Mouse (Mus musculus): ENCODE data around the gene Wdr66.

The Wdr66 gene

DNA sequence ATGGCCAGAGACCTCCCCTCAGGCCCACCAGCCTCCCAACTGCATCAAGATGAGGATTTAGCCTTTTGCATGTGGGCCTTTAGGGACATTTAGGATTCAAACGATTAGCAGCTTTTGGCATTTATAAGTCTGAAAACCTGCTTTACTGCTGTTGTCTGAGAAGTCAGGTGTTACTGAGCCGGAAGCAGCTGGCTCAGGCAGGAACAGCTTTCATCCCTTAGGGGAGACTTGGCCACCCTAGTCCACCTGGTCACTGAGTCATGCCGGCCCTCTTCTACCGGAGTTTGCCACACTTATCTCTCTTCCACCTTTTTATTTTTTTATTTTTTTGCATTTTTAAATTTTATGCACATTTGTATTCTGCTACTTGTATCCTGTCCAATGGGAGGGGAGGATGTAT is 105.4 kb downstream of the Wdr66 start:
- no peak for DNase-seq (ENCODE audit: low read depth)

GRCm38 (mm10) chr5:123359431-123359830 is 107.5 kb downstream of the Wdr66 start:
- no peak for DNase-seq (ENCODE audit: low read depth)

GRCm38 (mm10) chr5:123362911-123363310 is 111.0 kb downstream of the Wdr66 start:
- DNase-seq (ENCODE audit: low read depth) = no peak

DNA sequence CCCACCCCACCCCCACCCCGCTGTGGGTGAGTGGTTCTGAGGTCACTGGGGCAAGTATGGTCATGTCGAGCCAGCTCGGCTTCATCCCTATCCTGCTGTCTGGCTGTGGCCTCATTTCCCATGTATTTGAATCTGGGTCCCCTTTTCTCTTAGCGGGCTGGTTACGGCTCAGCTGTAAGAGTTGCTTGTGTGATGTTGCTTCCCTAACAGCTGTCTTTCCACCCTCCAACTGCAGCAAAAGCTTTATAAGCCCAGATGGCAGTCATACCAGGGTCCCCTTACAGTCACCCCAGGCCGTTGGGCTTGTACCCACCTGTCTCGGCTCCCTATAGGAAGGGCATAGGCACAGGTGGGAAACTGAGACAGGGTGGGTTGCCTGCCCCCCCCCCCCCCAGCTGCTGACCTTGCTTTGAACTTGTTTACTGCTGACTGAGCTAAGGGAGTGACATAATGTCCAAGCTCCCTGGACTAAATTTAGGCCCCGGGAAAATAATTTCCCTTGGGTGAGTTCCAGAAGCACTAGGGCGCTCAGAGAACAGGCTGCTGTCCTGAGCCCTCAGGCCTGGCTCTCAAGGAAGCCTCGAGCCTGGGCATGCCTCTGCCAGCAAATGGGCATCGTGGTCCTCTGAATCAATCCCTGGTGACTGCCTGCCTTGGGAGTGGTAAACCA is 112.5 kb downstream of the Wdr66 start:
- no peak for DNase-seq (ENCODE audit: low read depth)

DNA sequence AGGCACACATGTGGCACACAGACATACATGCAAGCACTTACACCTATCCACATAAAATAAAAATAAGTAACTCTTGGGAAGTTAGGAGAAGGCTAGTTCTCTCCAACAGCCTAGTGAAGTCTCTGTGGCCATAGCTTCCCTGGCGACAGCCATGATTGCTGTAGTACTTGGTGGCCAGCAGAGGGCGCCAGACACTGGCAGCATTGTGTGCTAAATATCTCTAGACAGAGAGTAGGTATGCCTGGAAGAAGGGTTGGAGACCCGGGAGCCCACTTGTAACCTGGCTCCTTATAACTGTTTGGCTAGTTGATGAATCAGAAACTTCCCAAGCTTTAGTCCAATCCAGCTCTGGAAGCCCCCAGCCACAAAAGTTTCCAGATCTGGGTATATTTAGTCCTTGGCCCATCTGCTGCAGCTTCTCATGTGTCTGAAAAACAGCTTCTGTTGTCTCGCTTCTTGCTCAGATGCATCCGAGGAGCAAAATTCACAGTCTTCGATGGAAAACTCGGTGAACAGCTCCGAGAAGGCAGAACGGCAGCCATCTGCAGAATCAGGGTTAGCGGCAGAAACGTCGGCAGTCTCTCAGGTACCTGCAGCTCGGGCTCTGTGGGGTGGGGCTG is 117.1 kb downstream of the Wdr66 start:
- peak; percentile 69 for DNase-seq (ENCODE audit: low read depth)

DNA sequence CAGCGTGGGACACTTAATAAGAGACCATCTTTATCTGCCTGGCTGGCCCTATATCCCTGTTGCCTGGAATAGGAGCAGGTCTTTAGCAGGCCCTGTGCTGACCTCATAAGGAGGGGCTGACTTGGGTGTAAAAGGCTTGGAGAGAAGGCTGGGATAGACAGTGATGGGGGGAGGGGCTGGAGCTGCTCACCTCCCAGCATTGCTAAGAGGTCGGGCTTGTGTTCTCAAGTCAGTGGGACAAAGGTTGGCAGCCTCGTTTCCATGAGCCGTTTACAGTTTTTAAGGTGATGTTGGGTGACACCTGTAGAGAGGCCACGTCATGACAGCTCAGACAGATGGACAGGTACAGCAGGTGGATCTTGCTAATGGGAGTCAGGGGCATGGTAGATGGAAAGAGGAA is 118.1 kb downstream of the Wdr66 start:
- DNase-seq (ENCODE audit: low read depth) = no peak

DNA sequence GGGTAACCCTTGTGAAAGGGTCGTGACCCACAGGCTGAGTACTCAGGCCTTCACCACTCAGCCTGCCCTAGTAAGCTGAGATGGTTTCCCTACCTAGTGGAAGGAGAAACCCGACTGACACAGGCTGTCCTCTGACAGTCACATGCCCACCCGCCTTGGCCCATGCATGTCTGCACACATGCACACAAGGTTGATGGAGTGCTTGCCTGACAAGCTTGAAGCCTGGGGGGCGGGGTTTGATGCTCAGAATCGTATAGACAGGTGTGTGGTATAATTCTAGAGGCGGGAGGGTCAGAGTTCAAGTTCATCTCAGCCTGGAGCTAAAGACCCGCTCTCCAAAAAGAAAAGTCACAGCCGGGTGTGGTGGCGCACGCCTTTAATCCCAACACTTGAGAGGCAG is 123.4 kb downstream of the Wdr66 start:
- DNase-seq (ENCODE audit: low read depth) = no peak

- no peak for DNase-seq (ENCODE audit: low read depth)
These were observed 124.0 kb downstream of the Wdr66 start for GRCm38 (mm10) chr5:123375793-123376452.

DNA sequence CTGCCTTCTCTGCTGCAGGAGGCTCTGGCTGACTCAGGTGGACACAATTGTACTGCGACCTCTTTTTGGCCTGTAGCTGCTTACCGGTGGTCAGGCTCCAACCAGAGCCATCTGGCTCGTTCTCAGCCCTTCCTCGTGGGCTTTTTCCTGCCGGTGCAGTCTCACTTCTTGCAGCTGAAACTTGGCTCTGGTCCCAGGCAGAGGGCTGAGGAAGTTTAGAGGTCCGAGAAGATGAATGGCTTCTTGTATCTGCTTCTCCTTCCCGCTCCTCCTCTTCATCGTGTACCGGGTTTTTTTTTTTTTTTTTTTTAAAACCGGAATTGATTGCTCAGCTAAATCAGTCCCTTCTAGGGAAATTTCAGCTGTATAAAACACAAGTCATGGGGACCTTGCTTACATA is 124.7 kb downstream of the Wdr66 start:
- DNase-seq (ENCODE audit: low read depth) = peak; percentile 87
